Mouse (Mus musculus): ENCODE data around the gene Arhgef3. TPM values are rescaled to one million over a fixed set of nuclear protein-coding genes. Genes with fewer than 3 reads are reported as not detected.

Gene Arhgef3
- total and polyA plus RNA-seq, 2 experiments from 2014 or later, result 17.9 to 21.4 TPM

- Histone ChIP-seq H3K4me3 (ENCODE audit: low read depth, low read length) (no peak overlapping the region), H3K27ac (ENCODE audit: low read depth) (no peak overlapping the region), H3K27me3 (ENCODE audit: control insufficient read depth, insufficient read depth, low read length) (no peaks in the 10 kb centered on the region), H3K9ac (replicated peaks; ENCODE audit: low read depth, low read length) (no peak overlapping the region), H3K9me3 (replicated peaks; ENCODE audit: control insufficient read depth, low read length) (no peaks in the 10 kb centered on the region), H3K4me1 (ENCODE audit: control insufficient read depth, insufficient read depth) (peaks cover 8% of the 10 kb centered on the region), H3K4me2 (ENCODE audit: low read depth, low read length) (peak overlapping the region; percentile 92), H3K36me3 (replicated peaks; ENCODE audit: control insufficient read depth, insufficient read depth, low read length) (no peaks in the 10 kb centered on the region)
- TF ChIP-seq CTCF (IDR thresholded peaks at IDR 0.05; ENCODE audit: low read depth) (no peak), EP300 (IDR thresholded peaks at IDR 0.05; ENCODE audit: low read depth) (no peak)
- no peak for ATAC-seq (ENCODE audit: insufficient read depth, low read depth)
- DNase-seq (ENCODE audit: low spot score), result no peak
- WGBS, result 37% methylated on average over 6 of the region's 6 CpGs
Measured at GRCm38 (mm10) chr14:27115991-27116390, 1.3 kb downstream of the Arhgef3 start.

- no peaks in the 10 kb centered on the region for H3K27me3 ChIP-seq (ENCODE audit: control insufficient read depth, insufficient read depth, low read length)
- H3K9me3 ChIP-seq (replicated peaks; ENCODE audit: control insufficient read depth, low read length), result no peaks in the 10 kb centered on the region
- H3K4me2 ChIP-seq (ENCODE audit: low read depth, low read length), result 0 out of 2 replicates have a peak overlapping the region, but pooled peaks have one; percentile 92
- WGBS, result 69% methylated on average over 4 of the region's 4 CpGs
- no peak overlapping the region for H3K4me3 ChIP-seq (ENCODE audit: low read depth, low read length)
- no peak for ATAC-seq (ENCODE audit: insufficient read depth, low read depth)
- DNase-seq (ENCODE audit: low spot score), result no peak
- TF ChIP-seq CTCF (IDR thresholded peaks at IDR 0.05; ENCODE audit: low read depth) (no peak), EP300 (IDR thresholded peaks at IDR 0.05; ENCODE audit: low read depth) (no peak)
- H3K27ac ChIP-seq (ENCODE audit: low read depth), result no peak overlapping the region
- H3K9ac ChIP-seq (replicated peaks; ENCODE audit: low read depth, low read length), result no peak overlapping the region
- H3K4me1 ChIP-seq (ENCODE audit: control insufficient read depth, insufficient read depth), result peaks cover 8% of the 10 kb centered on the region
- no peaks in the 10 kb centered on the region for H3K36me3 ChIP-seq (replicated peaks; ENCODE audit: control insufficient read depth, insufficient read depth, low read length)
Measured at GRCm38 (mm10) chr14:27116577-27117165, 2.0 kb downstream of the Arhgef3 start.

GRCm38 (mm10) chr14:27118546-27118945 lies 3.8 kb downstream of the Arhgef3 start:
- WGBS, result 93% methylated on average over 5 of the region's 5 CpGs
- no peaks in the 10 kb centered on the region for H3K27me3 ChIP-seq (ENCODE audit: control insufficient read depth, insufficient read depth, low read length)
- H3K4me2 ChIP-seq (ENCODE audit: low read depth, low read length), result no peak overlapping the region
- H3K27ac ChIP-seq (ENCODE audit: low read depth), result no peak overlapping the region
- no peak for ATAC-seq (ENCODE audit: insufficient read depth, low read depth)
- no peak for DNase-seq (ENCODE audit: low spot score)
- peaks cover 12% of the 10 kb centered on the region for H3K4me1 ChIP-seq (ENCODE audit: control insufficient read depth, insufficient read depth)
- H3K36me3 ChIP-seq (replicated peaks; ENCODE audit: control insufficient read depth, insufficient read depth, low read length), result no peaks in the 10 kb centered on the region
- no peak overlapping the region for H3K4me3 ChIP-seq (ENCODE audit: low read depth, low read length)
- no peak for TF ChIP-seq CTCF (IDR thresholded peaks at IDR 0.05; ENCODE audit: low read depth)
- H3K9me3 ChIP-seq (replicated peaks; ENCODE audit: control insufficient read depth, low read length), result no peaks in the 10 kb centered on the region
- H3K9ac ChIP-seq (replicated peaks; ENCODE audit: low read depth, low read length), result no peak overlapping the region

GRCm38 (mm10) chr14:27122646-27123045 lies 7.9 kb downstream of the Arhgef3 start:
- Histone ChIP-seq H3K27ac (ENCODE audit: low read depth) (no peak overlapping the region), H3K27me3 (ENCODE audit: control insufficient read depth, insufficient read depth, low read length) (no peaks in the 10 kb centered on the region), H3K36me3 (replicated peaks; ENCODE audit: control insufficient read depth, insufficient read depth, low read length) (no peaks in the 10 kb centered on the region), H3K4me2 (ENCODE audit: low read depth, low read length) (no peak overlapping the region), H3K9me3 (replicated peaks; ENCODE audit: control insufficient read depth, low read length) (no peaks in the 10 kb centered on the region), H3K4me3 (ENCODE audit: low read depth, low read length) (no peak overlapping the region), H3K4me1 (ENCODE audit: control insufficient read depth, insufficient read depth) (0 out of 2 replicates have a peak, but pooled peaks cover 4% of the 10 kb centered on the region), H3K9ac (replicated peaks; ENCODE audit: low read depth, low read length) (no peak overlapping the region)
- TF ChIP-seq CTCF (IDR thresholded peaks at IDR 0.05; ENCODE audit: low read depth), result no peak
- no peak for TF ChIP-seq EP300 (IDR thresholded peaks at IDR 0.05; ENCODE audit: low read depth)
- ATAC-seq (ENCODE audit: insufficient read depth, low read depth), result no peak; the same call in 1 of the 2 replicates
- WGBS, result 71% methylated on average over 3 of the region's 3 CpGs
- DNase-seq (ENCODE audit: low spot score), result no peak

GRCm38 (mm10) chr14:27123543-27123942 lies 8.8 kb downstream of the Arhgef3 start:
- H3K9ac ChIP-seq (replicated peaks; ENCODE audit: low read depth, low read length), result no peak overlapping the region; the same call in 1 of the 2 replicates
- 0 out of 2 replicates have a peak, but pooled peaks cover 4% of the 10 kb centered on the region for H3K4me1 ChIP-seq (ENCODE audit: control insufficient read depth, insufficient read depth)
- H3K4me2 ChIP-seq (ENCODE audit: low read depth, low read length), result peak overlapping the region; percentile 11; the same call in 1 of the 2 replicates
- no peak for TF ChIP-seq EP300 (IDR thresholded peaks at IDR 0.05; ENCODE audit: low read depth)
- TF ChIP-seq CTCF (IDR thresholded peaks at IDR 0.05; ENCODE audit: low read depth), result no peak
- peak overlapping the region; percentile 27; the same call in 1 of the 2 replicates for H3K27ac ChIP-seq (ENCODE audit: low read depth)
- no peak overlapping the region for H3K4me3 ChIP-seq (ENCODE audit: low read depth, low read length)
- WGBS, result 28% methylated on average over 8 of the region's 8 CpGs
- H3K9me3 ChIP-seq (replicated peaks; ENCODE audit: control insufficient read depth, low read length), result no peaks in the 10 kb centered on the region
- no peaks in the 10 kb centered on the region for H3K27me3 ChIP-seq (ENCODE audit: control insufficient read depth, insufficient read depth, low read length)
- ATAC-seq (ENCODE audit: insufficient read depth, low read depth) (peak; percentile 62), DNase-seq (ENCODE audit: low spot score) (peak; percentile 72)
- H3K36me3 ChIP-seq (replicated peaks; ENCODE audit: control insufficient read depth, insufficient read depth, low read length), result no peaks in the 10 kb centered on the region

GRCm38 (mm10) chr14:27130031-27130430 lies 15.3 kb downstream of the Arhgef3 start:
- DNase-seq (ENCODE audit: low spot score) (no peak), ATAC-seq (ENCODE audit: insufficient read depth, low read depth) (no peak)
- H3K9ac ChIP-seq (replicated peaks; ENCODE audit: low read depth, low read length), result no peak overlapping the region
- no peaks in the 10 kb centered on the region for H3K36me3 ChIP-seq (replicated peaks; ENCODE audit: control insufficient read depth, insufficient read depth, low read length)
- TF ChIP-seq EP300 (IDR thresholded peaks at IDR 0.05; ENCODE audit: low read depth) (no peak), CTCF (IDR thresholded peaks at IDR 0.05; ENCODE audit: low read depth) (no peak)
- H3K27me3 ChIP-seq (ENCODE audit: control insufficient read depth, insufficient read depth, low read length), result no peaks in the 10 kb centered on the region
- H3K27ac ChIP-seq (ENCODE audit: low read depth), result no peak overlapping the region
- 89% methylated on average over 3 of the region's 3 CpGs for WGBS
- no peaks in the 10 kb centered on the region for H3K4me1 ChIP-seq (ENCODE audit: control insufficient read depth, insufficient read depth)
- H3K9me3 ChIP-seq (replicated peaks; ENCODE audit: control insufficient read depth, low read length), result no peaks in the 10 kb centered on the region
- H3K4me2 ChIP-seq (ENCODE audit: low read depth, low read length), result no peak overlapping the region
- no peak overlapping the region for H3K4me3 ChIP-seq (ENCODE audit: low read depth, low read length)
